Mouse (Mus musculus): Measurements from ENCODE around the gene Plekhg5. TPM values are rescaled to one million over a fixed set of nuclear protein-coding genes. Genes with fewer than 3 reads are reported as not detected.

Plekhg5 gene
- total RNA-seq, 1 experiment from 2014 or later = 6.0 TPM

- no peak for ATAC-seq (replicated peaks; ENCODE audit: low read depth, poor library complexity, severe bottlenecking)
Observed at GRCm38 (mm10) chr4:152068166-152068724, 4.1 kb upstream of the Plekhg5 start.

GRCm38 (mm10) chr4:152069245-152069644, 3.1 kb upstream of the Plekhg5 start:
- no peak for ATAC-seq (replicated peaks; ENCODE audit: low read depth, poor library complexity, severe bottlenecking)

GRCm38 (mm10) chr4:152070494-152071396, 1.6 kb upstream of the Plekhg5 start:
- peak; percentile 63 for ATAC-seq (replicated peaks; ENCODE audit: low read depth, poor library complexity, severe bottlenecking)

GRCm38 (mm10) chr4:152072655-152073054, 357 bp downstream of the Plekhg5 start:
- peak; percentile 6; the same call in 1 of the 2 replicates for ATAC-seq (replicated peaks; ENCODE audit: low read depth, poor library complexity, severe bottlenecking)

DNA sequence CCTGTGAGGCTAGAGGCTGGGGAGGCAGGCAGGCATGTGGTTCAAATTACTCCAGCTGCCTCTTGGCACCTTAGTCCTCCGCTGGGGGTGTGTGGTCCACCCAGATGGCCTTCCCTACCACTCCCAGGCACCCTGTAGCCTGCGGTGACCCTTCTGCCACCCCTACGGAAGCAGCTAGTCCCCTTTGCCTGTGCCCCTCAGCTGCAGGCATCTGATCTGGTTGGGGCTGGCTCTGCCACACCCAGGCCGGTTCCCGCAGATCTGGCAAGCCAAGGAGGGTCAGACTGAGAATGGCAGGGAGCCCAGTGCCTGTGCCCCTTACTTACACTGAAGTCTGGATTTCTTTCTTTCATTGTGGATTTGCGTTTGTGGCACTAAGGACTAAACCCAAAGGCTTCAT, 1.4 kb downstream of the Plekhg5 start:
- no peak for ATAC-seq (replicated peaks; ENCODE audit: low read depth, poor library complexity, severe bottlenecking)

DNA sequence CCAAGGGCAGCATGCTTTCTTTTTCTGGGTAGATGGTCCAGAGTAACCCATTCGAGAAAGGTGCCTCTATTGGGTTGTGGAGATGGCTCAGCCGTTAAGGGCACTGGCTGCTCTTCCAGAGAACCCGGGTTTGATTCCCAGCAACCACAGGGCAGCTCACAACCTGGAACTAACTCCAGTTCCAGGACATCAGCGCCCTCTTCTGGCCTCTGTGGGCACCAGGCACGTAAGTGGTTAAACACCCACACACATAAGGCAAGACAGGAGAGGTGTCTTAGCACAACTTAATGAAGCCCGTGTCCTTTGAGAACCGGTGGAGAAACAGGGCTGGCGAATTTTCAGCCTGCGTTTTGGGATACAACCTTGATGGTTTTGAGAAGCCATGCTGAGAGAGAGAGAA, 2.2 kb downstream of the Plekhg5 start:
- no peak for ATAC-seq (replicated peaks; ENCODE audit: low read depth, poor library complexity, severe bottlenecking)

DNA sequence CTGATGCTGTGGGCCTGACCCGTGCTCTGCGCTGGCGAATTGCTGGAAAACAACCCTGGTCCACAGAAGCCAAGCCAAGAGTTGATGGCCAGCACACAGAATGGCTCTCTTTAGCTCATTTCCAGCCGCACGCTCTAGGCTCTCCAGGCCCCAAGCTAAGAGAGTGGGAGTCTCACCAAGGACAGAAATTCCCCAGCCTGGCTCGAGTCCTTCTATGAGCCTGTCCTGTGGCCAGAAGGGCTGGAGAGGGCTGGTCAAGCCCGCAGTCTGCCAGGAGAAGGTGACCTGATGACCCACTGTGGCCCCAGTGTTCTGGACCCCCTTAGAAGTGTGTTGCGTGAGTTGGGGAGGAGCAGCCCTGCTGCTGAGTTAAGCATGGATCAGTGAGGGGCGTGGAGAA, 4.9 kb downstream of the Plekhg5 start:
- no peak for ATAC-seq (replicated peaks; ENCODE audit: low read depth, poor library complexity, severe bottlenecking)

- ATAC-seq (replicated peaks; ENCODE audit: low read depth, poor library complexity, severe bottlenecking) = peak; percentile 72
Observed at GRCm38 (mm10) chr4:152078105-152078530, 5.8 kb downstream of the Plekhg5 start.

DNA sequence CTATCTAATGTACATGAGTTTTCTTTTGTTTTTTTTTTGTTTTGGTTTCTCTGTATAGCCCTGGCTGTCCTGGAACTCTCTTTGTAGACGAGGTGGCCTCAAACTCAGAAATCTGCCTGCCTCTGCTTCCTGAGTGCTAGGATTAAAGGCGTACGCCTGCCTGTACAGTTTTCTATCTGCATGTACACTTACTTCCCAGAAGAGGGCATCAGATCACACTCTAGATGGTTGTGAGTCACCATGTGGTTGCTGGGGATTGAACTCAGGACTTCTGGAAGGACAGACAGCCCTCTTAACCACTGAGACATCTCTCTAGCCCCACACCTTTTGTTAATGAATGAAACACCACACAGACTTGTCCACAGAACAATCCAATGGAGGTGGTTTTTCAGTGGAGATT, 7.0 kb downstream of the Plekhg5 start:
- ATAC-seq (replicated peaks; ENCODE audit: low read depth, poor library complexity, severe bottlenecking) = no peak

DNA sequence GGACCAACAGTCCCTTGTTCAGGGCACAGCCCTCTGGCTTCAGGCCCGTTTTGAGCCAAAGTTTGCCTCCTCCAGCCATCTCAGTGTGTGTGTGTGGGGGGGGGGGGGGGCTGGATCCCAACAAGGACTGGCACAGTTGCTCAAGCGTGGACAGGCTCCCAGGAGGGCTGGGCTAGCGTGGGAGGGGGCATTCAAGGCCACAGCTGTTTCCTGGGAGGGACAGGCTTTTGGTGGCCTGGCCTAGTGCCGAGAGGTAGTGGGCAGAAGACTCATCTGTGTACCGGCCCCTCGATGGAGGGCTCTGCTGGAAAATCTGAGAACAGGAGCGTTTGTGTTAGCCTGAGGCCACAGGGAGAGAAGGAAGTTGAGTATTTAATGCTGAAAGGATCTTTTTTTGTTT, 7.6 kb downstream of the Plekhg5 start:
- ATAC-seq (replicated peaks; ENCODE audit: low read depth, poor library complexity, severe bottlenecking) = no peak

- ATAC-seq (replicated peaks; ENCODE audit: low read depth, poor library complexity, severe bottlenecking) = no peak
Observed at GRCm38 (mm10) chr4:152083611-152084220, 11.4 kb downstream of the Plekhg5 start.

DNA sequence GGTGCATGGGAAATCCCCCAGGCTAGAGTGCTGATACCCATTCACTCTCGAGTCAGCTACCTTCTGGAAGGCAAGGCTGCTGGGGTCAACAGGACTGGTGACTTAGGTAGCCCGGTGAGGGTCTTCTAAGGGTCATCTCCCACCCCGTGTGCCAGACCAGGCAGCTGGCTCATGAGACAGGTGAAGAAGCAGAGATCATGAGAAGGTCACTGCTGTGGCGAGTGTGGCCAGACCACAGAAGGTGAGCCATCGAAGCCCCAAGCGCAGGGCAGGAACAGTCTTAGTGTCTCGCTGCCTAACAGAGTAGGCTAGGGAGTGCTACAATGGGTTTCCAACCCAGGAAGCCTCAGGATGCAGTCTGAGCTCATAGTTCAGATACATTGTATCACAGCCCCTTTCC, 12.3 kb downstream of the Plekhg5 start:
- ATAC-seq (replicated peaks; ENCODE audit: low read depth, poor library complexity, severe bottlenecking) = no peak

DNA sequence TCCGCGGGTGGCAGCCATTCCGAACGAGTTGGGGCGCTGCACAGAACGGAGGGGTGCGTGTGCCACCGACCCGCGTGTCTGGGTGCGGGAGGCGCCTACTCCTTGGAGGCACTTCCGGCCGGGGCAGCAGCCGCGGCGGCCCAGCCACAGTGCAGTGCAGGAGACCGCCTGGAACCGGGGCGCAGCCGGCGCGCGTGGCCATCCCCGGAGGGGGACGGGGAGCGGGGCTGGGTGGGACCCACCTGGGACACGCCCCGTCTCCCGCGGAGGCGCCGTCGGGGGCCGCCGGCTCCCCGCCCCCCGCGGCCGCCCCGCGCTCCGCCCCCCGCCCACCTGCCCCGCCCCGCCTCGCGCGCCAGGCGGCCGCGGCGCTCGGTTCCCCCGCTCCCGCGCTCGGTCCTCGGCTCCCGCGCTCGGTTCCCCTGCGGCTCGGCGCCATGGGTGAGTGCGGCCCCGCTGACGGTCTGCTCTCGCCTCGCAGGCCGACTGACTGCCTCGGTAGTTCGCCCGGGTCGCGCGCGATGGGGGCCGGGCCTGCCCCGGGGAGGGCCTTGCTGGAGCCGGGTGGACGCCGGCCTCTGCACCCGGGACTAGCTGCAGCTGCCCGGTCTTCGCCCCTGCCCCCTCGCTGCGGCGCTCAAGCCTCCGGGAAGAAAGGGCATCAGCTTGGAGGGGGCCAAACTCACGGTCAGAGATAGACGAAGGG, 14.4 kb downstream of the Plekhg5 start:
- peak; percentile 36 for ATAC-seq (replicated peaks; ENCODE audit: low read depth, poor library complexity, severe bottlenecking)

DNA sequence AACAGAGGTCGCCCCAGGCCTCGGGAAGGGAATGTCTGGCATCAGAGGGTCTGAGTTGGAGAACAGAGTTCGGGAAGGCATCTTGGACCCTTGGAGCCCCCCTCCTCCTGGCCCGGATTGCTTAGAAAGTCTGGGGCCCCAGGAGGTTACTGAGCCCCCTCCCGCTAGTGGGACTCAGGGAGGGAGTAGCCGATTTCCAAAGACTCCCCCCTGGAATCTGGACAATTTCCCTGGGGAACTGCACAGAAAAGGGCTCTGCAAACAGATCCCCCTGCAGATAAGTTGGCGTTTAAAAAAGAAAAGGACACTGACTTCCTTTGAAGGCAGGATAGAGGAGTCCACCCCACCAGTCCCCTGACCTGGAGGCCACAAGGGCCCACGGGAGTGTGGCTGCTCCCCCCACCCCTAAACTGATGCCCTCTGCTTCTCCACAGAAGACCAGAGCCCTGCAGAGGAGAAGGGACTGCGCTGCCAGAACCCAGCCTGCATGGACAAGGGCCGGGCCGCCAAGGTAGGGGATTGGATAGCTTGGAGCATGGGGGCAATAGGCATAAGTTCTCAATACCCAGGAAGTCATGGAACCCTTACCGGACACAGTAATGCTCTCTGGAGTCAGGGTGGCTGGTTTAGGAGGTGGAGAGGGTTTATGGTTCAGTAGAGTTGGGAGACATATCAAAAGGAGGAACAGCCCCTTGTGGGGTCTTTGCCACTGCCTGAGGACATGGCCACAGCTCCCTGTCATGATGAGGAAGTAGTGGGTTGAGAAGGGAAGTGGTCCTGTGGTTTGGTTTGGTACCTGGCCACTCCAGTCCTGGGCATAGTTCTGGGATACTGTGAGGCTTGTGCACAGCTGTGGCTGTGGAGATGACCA, 15.1 kb downstream of the Plekhg5 start:
- peak; percentile 83 for ATAC-seq (replicated peaks; ENCODE audit: low read depth, poor library complexity, severe bottlenecking)

DNA sequence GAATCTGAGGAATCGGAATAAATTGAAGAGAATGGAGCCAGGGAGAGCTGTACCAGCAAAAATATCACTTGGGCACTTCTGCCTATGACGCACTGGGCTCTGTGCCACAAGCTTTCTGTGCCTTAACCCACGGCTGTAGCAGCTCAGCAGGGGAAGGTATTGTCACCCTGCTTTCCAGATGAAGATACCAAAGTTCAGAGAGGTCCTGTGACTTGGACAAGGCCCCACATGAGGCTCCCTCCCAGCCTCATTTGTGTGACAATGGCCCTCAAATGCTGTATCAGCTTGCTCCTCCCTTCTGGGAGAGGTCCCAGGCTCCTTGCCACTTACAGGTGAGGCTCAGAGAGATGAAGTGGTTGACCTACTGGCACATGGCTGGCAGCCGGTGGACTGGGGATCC, 15.8 kb downstream of the Plekhg5 start:
- peak; percentile 9 for ATAC-seq (replicated peaks; ENCODE audit: low read depth, poor library complexity, severe bottlenecking)

- no peak for ATAC-seq (replicated peaks; ENCODE audit: low read depth, poor library complexity, severe bottlenecking)
Observed at GRCm38 (mm10) chr4:152088556-152089120, 16.3 kb downstream of the Plekhg5 start.

DNA sequence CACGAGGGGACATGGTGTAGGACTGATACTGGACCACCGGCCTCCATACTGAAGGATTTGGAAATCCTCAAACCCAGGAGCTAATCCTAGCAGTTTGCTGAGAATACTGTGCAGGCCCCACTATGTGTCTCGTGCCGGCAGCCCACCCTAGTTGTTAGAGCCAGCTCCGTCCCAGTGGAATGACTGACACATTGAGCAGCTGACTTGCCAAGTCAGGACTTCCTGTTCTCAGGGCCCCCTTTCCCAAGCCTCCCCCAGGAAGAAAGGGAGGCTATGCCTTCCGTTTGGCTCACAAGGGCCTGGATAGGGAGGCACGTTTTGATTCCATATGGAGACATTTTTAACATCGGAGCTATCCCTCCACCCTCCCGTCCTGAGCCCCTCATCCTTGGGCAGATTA, 17.9 kb downstream of the Plekhg5 start:
- no peak for ATAC-seq (replicated peaks; ENCODE audit: low read depth, poor library complexity, severe bottlenecking)

DNA sequence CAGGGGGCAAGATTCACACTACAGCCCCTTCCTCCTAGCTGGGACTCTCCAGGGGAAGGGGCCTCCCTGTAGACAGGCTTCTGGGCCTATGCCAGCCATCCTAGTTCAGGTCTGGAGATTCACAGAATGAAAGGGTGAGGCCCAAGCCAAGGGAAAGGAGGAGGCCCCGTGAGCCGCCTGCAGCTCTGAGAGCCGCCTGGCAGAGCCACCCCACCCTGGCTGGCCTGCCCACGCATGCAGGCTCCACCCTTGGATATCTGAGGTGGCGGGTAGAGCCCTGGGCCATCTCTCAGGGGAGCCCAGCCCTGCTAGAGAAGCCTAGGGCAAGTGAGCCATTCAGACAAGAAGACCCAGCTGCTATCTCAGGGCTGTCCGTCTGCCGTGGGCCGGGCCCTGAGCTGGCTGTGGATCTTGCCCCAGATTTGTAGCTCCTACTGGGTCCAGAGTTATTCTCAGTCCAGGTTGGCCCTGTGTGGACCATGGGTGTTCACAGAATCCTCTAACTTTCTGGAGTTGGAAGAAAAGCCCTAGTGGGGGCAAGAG, 20.5 kb downstream of the Plekhg5 start:
- ATAC-seq (replicated peaks; ENCODE audit: low read depth, poor library complexity, severe bottlenecking) = peak; percentile 43

- ATAC-seq (replicated peaks; ENCODE audit: low read depth, poor library complexity, severe bottlenecking) = no peak
Observed at GRCm38 (mm10) chr4:152094233-152094632, 21.9 kb downstream of the Plekhg5 start.
